Mouse (Mus musculus): Measurements from ENCODE around the gene Ncln.

- TF ChIP-seq POLR2A (IDR thresholded peaks at IDR 0.05; ENCODE audit: borderline replicate concordance, extremely low read depth, low read depth, low read length) = no peak
- no peak for TF ChIP-seq CTCF (IDR thresholded peaks at IDR 0.05; ENCODE audit: insufficient read depth, low read length)
These were observed 42.3 kb upstream of the Ncln start for GRCm38 (mm10) chr10:81538321-81539048.

Measured in lung, adult 2 months (tissue).